Mouse (Mus musculus) B cell, adult 2 months (primary cell): ENCODE measurements around the gene Sntb2.
A peak's percentile ranks its signal among the peaks of the same experiment; 100 is the strongest.
"Not testable (repeated sequence)": the region's sequence is repeated elsewhere in the genome, so short reads cannot be mapped to it uniquely, and the experiment has no call there.

Experiments used
- DNase-seq, 2 experiments: peaks; one replicate each; pipeline ENCODE4 v3.0.0; 2022

The Sntb2 gene

GRCm38 (mm10) chr8:106935324-106935869 is at the start of gene Sntb2:
Sntb2 (plus strand) TSS chr8:106935750.
- peak; percentile 91 for DNase-seq

GRCm38 (mm10) chr8:106887336-106888189 is 48.0 kb upstream of the Sntb2 start:
- peak; percentile 83 to 85 for DNase-seq

GRCm38 (mm10) chr8:106888803-106889202 is 46.7 kb upstream of the Sntb2 start:
- DNase-seq, result no peak

GRCm38 (mm10) chr8:106892210-106892805 is 43.2 kb upstream of the Sntb2 start:
- peak; percentile 27 to 33 for DNase-seq

- no peak for DNase-seq
Measured at GRCm38 (mm10) chr8:106892806-106893451, 42.6 kb upstream of the Sntb2 start.

- DNase-seq, result peak; percentile 88 to 93
Measured at GRCm38 (mm10) chr8:106893481-106894156, 41.9 kb upstream of the Sntb2 start, which contains the start of gene Utp4. Utp4 (plus strand) TSS chr8:106893636.

- no peak for DNase-seq
Measured at GRCm38 (mm10) chr8:106899473-106899872, 36.1 kb upstream of the Sntb2 start.

GRCm38 (mm10) chr8:106905727-106906480 is 29.6 kb upstream of the Sntb2 start:
- DNase-seq, result peak; percentile 71 to 73

GRCm38 (mm10) chr8:106906635-106907034 is 28.9 kb upstream of the Sntb2 start:
- no peak for DNase-seq

- no peak for DNase-seq
Measured at GRCm38 (mm10) chr8:106907450-106907849, 28.1 kb upstream of the Sntb2 start.

- DNase-seq, result no peak
Measured at GRCm38 (mm10) chr8:106908291-106908690, 27.3 kb upstream of the Sntb2 start.

- no peak for DNase-seq
Measured at GRCm38 (mm10) chr8:106913631-106914030, 21.9 kb upstream of the Sntb2 start.

- no peak for DNase-seq
Measured at GRCm38 (mm10) chr8:106919721-106920394, 15.7 kb upstream of the Sntb2 start.

GRCm38 (mm10) chr8:106920395-106920741 is 15.2 kb upstream of the Sntb2 start:
- DNase-seq, result no peak

GRCm38 (mm10) chr8:106924057-106924456 is 11.5 kb upstream of the Sntb2 start:
- no peak for DNase-seq

GRCm38 (mm10) chr8:106924904-106925349 is 10.6 kb upstream of the Sntb2 start:
- no peak for DNase-seq

- DNase-seq, result no peak
Measured at GRCm38 (mm10) chr8:106925446-106925845, 10.1 kb upstream of the Sntb2 start.

- peak; percentile 40 to 52 for DNase-seq
Measured at GRCm38 (mm10) chr8:106927247-106927646, 8.3 kb upstream of the Sntb2 start.

- not testable (repeated sequence) for DNase-seq
Measured at GRCm38 (mm10) chr8:106928182-106928581, 7.4 kb upstream of the Sntb2 start.

- no peak for DNase-seq
Measured at GRCm38 (mm10) chr8:106929155-106929913, 6.2 kb upstream of the Sntb2 start.

- no peak for DNase-seq
Measured at GRCm38 (mm10) chr8:106929921-106930320, 5.6 kb upstream of the Sntb2 start.
